Mouse (Mus musculus) liver (tissue): ENCODE data around the gene Gm11037.
A peak's percentile ranks its signal among the peaks of the same experiment; 100 is the strongest.

ENCODE experiments used
- DNase-seq: peaks from one replicate; pipeline ENCODE4 v3.0.0-alpha.2; 2020; ENCODE audit warnings: mixed read lengths

Gm11037 gene

DNA sequence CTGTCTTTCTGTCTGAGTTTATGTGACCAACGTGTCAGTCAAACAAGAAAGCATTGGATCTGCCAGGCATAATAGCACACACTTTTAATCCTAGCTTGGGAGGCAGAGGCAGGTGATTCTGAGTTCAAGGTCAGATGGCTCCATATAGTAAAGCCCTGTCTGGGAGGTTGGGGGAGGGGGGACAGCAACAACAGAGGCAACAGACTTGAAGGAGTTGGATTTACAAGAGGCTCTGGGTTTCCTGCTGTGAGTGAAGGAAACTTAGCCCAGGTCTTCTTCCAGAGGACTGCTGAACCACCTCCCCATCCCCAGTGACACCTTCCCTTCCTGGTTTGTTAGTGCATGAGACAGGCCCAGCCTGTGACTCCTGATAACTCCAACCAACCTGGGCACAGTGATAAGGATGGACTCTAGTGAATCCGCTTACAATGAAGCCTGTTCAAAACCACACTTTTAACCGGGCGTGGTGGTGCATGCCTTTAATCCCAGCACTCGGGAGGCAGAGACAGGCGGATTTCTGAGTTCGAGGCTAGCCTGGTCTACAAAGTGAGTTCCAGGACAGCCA is 19.0 kb downstream of the Gm11037 start:
- DNase-seq: peak; percentile 81

GRCm38 (mm10) chr2:131154036-131154435 is 20.7 kb downstream of the Gm11037 start:
- no peak for DNase-seq

GRCm38 (mm10) chr2:131156987-131157386 is 23.7 kb downstream of the Gm11037 start:
- no peak for DNase-seq

GRCm38 (mm10) chr2:131159491-131159910 is 26.2 kb downstream of the Gm11037 start:
- peak; percentile 88 for DNase-seq

DNA sequence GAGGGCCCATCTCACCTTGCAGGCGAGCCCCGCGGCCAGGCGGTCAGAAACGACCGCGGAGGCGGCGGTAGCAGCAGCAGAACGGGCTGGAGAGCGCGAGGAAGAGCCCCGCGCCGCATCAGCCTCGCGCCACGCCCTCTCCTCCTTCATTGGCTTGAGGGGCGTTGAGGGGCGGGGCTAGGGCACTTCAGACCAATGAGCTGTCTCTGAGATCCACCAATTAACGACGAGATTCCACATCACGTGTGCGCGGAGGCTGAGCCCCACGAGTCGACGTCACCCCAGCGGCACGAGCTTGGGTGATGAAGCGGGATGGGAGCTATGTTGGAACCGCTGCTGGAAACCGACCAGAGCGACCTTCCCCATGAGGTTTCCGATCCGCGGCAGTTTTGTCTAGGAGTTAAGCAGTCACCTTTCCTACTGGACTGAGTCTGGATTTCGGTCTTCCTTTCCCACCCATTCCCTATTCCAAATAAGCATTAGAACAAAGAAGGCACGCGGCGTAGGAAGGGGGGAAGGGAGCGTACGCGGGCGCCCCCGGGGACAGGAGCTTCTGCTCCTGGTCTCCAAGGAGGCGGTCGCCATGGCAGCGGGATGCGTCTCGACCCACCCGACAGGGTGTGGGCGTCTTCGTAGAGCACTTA is 26.8 kb downstream of the Gm11037 start, which contains the start of gene 1700037H04Rik:
Gene 1700037H04Rik (minus strand): TSS at position 144 of the 644 bp plus-strand sequence.
- DNase-seq: peak; percentile 98

- peak; percentile 41 for DNase-seq
Observed at GRCm38 (mm10) chr2:131160671-131161111, 27.4 kb downstream of the Gm11037 start.

- DNase-seq: no peak
Observed at GRCm38 (mm10) chr2:131163924-131164323, 30.6 kb downstream of the Gm11037 start.

DNA sequence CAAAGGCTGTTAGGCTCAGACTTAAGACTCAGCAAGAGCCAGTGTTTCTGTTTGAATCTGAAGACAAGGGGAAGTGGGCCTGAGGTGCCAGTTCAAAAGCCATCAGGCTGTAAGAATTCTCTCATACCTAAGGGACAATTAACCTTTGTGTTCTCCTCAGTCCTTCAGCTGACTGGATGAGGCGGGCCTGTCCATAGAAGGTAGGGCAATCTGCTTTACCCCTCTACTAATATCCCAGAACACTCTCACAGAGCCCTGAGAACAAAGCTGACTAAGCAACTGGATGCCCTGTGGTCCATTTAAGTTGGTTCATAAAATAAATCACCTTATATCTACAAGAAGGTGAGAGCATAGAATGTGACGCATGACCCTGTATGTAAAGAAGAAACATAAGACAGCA is 32.9 kb downstream of the Gm11037 start:
- DNase-seq: no peak

GRCm38 (mm10) chr2:131167984-131168383 is 34.7 kb downstream of the Gm11037 start:
- no peak for DNase-seq

- no peak for DNase-seq
Observed at GRCm38 (mm10) chr2:131168914-131169313, 35.6 kb downstream of the Gm11037 start.

GRCm38 (mm10) chr2:131170936-131171335 is 37.6 kb downstream of the Gm11037 start:
- DNase-seq: no peak

DNA sequence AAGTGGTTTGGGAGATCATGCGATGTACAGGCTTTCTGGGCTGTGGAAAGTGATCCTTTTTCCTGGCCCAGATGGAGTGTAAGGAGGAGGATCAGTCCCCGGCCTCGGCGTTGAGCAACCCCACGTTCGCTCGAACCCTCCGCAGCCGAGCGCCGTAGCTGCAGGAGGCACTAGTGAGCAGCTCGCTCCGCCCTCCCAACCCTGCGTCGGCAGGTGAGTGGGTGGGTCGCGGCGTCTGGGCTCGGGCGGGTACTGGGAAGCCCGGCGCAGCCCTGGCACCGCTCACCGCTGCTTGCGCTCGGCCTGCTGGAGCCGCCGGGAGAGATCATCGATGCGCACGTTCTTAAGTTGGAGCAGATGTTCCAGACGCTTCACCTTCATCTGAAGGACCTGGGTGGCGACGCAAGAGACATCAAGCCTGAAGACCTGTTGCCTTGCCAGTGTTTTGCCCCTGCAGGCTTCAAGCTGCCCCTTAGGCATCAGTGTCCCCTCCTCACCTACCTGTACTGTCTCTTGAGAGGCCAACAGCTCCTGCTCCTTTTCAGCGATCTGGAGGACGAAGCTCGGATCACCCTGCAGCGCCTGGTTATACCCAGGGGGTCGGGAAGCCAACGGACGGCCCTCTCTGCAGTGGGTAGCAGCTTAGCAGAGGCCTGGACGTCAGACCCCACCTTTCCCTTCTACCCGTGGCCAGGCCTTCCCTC is 38.3 kb downstream of the Gm11037 start:
- no peak for DNase-seq

DNA sequence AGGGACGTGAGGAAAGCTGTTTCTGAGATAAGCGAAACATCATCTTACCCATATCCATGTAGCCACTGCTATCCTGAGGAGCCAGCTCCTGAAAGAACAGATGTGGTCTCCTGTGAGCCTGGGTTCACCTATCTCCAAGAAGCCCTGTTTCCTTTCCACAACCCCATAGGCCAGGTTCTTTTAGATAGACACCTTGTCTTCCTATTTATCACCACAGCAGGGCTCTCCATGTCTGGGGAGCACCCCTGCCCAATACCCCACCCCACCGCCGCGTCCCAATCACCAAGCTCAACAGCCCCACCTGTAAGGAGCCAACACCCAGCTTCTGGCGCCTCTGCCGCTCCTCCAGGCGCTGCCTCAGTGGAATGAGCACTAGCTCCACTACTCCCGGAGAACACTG is 39.0 kb downstream of the Gm11037 start:
- DNase-seq: no peak

- DNase-seq: peak; percentile 40
Observed at GRCm38 (mm10) chr2:131174700-131175099, 41.4 kb downstream of the Gm11037 start.

DNA sequence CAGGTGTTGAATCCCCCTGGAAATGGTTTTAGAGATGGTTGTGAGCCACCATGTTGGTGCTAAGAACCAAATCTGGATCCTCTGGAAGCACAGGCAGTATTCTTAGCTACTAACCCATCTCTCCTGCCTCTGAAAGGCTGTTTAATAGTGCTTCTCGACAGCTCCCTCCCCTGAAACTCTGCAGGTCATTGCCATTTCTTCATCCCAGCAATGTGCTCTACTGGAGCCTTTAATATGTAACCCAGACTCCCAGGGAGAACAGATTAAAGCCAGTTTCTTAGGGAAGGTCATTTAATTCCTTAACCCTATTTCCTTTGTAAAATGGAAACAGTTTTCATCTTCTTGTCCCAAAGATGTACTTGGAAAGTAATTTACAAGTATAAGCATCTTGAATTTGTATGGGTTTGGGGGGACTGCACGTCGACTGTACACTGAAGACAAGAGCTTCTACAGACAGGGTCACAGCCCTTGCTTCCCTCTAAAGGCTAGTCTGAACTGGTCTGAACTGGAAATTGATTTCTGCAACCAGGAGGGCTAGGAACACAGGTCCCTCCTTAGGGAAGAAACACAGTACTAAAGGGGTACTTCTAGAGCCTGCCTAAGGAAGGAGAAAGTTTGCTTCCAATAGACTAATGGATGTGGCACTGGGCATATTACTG is 42.1 kb downstream of the Gm11037 start:
- no peak for DNase-seq

GRCm38 (mm10) chr2:131175945-131176309 is 42.6 kb downstream of the Gm11037 start:
- no peak for DNase-seq

GRCm38 (mm10) chr2:131176491-131176890 is 43.2 kb downstream of the Gm11037 start:
- DNase-seq: no peak

- DNase-seq: no peak
Observed at GRCm38 (mm10) chr2:131177932-131178331, 44.6 kb downstream of the Gm11037 start.

GRCm38 (mm10) chr2:131178828-131179245 is 45.5 kb downstream of the Gm11037 start:
- no peak for DNase-seq

DNA sequence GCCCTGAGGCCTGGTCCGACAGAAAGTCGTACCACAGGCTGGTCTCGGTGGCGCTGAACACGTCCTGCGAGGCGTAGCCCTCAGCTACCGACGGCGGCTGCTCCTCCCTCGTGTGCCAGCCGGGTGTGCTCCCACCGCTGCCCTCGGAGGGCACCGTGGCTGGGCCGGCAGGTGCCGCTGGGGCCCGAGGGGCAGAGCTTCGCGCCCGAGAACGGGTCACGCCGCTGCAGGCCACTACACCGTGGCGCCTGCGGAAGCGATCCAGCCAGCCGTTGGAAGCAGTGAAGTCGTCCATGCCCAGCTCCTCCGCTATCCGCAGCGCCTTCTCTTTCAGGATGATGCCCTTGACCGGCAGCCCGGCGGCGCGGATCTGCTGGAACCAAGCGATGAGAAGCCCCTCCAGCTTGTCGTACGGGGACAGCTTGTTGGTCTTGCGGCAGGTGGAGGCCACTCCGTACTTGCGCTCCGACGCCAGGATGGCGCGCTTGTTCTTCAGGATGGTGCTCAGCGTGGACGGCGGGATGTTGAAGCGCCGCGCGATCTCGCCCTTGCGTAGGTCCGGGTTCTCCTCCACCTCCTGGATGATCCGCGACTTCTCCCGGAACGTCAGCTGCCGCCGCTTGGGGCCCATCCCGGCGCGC is 46.1 kb downstream of the Gm11037 start:
- DNase-seq: peak; percentile 56

DNA sequence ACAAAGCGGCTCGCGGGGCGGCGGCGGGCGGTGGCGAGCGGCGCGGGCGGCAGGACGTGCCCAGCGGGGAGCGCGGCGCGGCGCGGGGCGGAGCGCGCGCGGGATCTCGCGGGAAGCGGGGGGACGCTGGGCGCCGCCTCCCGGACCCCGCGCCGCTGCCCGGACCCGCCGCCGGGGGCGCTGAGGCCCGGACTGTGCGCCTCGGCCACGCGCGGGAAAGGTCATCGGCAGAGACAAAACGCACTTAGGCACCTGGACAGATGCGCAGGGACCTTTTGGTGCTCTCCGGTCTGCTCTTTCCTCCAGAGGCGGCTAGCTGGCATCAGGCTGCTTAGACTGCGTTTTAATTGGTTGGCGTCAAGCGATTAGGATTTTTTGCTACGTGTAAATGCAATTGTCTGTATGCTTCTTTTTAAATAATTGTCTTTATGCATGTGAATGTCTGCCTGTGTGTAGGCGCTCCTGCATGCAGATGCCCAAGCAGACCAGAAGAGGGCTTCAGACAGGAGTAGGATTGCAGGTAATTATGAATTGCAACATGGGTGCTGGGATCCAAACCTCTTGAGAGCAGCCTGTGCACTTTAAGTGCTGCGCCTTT is 46.8 kb downstream of the Gm11037 start, which contains the start of gene Cenpb:
Gene Cenpb (minus strand): TSS at position 78 of the 598 bp plus-strand sequence.
- DNase-seq: peak; percentile 84
